Mouse (Mus musculus): ENCODE data around the gene Hist1h2bp. TPM values are rescaled to one million over a fixed set of nuclear protein-coding genes. Genes with fewer than 3 reads are reported as not detected.
"Not testable (repeated sequence)": the region's sequence is repeated elsewhere in the genome, so short reads cannot be mapped to it uniquely, and the experiment has no call there.

Gene Hist1h2bp
- 1.5 and 1.7 TPM in 2 replicates for polyA plus RNA-seq (2015; fragmentation: Nextera tagmentation; extraction: Ambion mirVana)

DNA sequence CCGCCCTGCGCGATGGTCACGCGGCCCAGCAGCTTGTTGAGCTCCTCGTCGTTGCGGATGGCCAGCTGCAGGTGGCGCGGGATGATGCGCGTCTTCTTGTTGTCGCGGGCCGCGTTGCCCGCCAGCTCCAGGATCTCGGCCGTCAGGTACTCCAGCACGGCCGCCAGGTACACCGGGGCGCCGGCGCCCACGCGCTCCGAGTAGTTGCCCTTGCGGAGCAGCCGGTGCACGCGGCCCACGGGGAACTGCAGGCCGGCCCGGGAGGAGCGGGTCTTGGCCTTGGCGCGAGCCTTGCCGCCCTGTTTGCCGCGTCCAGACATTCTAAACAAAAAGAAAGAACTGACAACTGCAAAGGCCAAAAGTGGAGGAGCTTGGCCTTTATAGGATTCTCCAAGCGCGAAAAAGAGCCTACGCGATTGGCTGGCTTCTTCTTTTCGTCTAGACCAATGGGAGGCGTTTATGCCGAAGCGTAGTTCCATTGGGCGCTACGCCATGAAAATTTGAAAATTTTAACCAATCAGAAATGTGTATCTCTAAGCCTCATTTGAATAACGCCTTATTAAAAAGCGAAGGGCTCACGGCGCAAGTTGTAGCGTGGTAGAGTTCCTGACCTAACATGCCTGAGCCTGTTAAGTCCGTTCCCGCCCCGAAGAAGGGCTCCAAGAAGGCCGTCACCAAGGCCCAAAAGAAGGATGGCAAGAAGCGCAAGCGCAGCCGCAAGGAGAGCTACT is at the start of gene Hist1h2bp, which contains the start of gene Hist1h2an:
Hist1h2bp (plus strand) TSS at position 563 of the 731 bp plus-strand sequence.
Hist1h2an (minus strand) TSS at position 320 of the 731 bp plus-strand sequence.
- Histone ChIP-seq H3K9ac (ENCODE audit: low read depth, low read length) (peak within 1 kb of the TSS; percentile 58; the same call in 1 of the 2 replicates), H3K27ac (ENCODE audit: low read length) (peak within 1 kb of the TSS; percentile 73), H3K4me1 (ENCODE audit: control insufficient read depth, insufficient read depth, low read length) (peaks cover 23% of the 10 kb centered on the region), H3K4me3 (ENCODE audit: low read length) (peak within 1 kb of the TSS; percentile 36), H3K4me2 (ENCODE audit: low read depth, low read length) (peak within 1 kb of the TSS; percentile 50)
- H3K36me3 ChIP-seq (ENCODE audit: control insufficient read depth, insufficient read depth, low read length); H3K9me3 ChIP-seq (ENCODE audit: control insufficient read depth, low read length); H3K27me3 ChIP-seq (replicated peaks; ENCODE audit: control insufficient read depth, insufficient read depth, low read length): not testable (repeated sequence)
- peak; percentile 92 for ATAC-seq
- WGBS: 0% methylated on average over 34 of the region's 63 CpGs

DNA sequence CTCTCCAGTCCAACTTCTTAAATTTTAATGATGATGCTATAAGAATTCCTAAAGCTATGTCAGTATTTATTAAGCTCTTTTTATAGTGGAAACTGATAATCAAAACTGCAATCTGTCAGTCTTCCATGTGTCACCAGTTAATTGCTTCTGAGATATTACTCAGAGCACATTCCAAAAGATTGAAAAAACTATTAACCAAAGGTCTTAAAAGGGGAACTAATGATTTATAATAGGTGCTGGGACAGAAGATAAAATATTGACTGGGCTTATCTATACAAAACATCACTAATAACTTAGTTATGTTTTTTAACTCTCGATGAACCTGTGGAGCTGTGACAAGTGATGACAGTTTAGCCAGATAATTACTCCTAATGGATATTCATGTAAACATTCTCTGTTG is 42.3 kb upstream of the Hist1h2bp start:
- no peak overlapping the region for H3K4me3 ChIP-seq (ENCODE audit: low read length)
- H3K4me1 ChIP-seq (ENCODE audit: control insufficient read depth, insufficient read depth, low read length): peaks cover 7% of the 10 kb centered on the region; the same call in 1 of the 2 replicates
- 49% methylated on average over 1 of the region's 1 CpGs for WGBS
- H3K27me3 ChIP-seq (replicated peaks; ENCODE audit: control insufficient read depth, insufficient read depth, low read length): no peaks in the 10 kb centered on the region
- no peak overlapping the region for H3K9ac ChIP-seq (ENCODE audit: low read depth, low read length)
- H3K4me2 ChIP-seq (ENCODE audit: low read depth, low read length): no peak overlapping the region
- no peaks in the 10 kb centered on the region for H3K36me3 ChIP-seq (ENCODE audit: control insufficient read depth, insufficient read depth, low read length)
- no peak for ATAC-seq
- H3K27ac ChIP-seq (ENCODE audit: low read length): no peak overlapping the region
- H3K9me3 ChIP-seq (ENCODE audit: control insufficient read depth, low read length): no peaks in the 10 kb centered on the region

DNA sequence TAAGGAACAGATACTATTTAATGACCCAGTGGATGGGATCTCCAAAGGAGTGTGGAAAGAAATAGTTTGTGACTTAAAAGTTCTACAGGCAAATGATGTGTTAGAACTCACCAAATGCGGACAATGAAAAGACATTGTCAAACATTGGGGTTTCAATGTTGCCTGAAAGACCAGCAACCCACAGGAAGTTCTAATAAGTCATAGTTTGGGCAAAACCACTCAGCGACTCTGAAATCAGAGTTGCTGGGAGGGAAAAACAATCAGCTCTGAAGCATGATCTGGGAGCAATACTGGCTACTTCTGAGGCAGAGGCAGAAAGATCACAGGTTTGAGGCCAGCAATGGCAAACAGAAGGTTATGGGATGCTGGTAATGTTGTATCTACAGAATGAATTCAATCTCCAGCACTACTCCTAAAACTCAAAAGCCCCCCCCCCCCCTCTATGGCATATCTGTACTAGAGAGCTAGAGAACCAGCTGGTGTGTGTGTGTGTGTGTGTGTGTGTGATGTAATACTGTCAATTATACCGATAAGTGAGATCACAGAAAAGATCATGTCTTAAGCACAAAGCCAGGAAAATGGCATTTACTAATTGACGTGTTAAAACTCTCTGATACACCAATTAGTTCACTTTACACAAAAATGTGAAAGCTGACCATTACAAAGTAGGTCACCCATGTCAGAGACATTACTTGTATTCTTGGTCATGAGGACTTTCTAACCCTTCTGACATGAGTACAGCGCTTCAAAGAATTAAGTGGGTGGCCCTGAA is 37.7 kb upstream of the Hist1h2bp start:
- H3K4me3 ChIP-seq (ENCODE audit: low read length): peak overlapping the region; percentile 55
- peak overlapping the region; percentile 56 for H3K4me2 ChIP-seq (ENCODE audit: low read depth, low read length)
- peak overlapping the region; percentile 69 for H3K27ac ChIP-seq (ENCODE audit: low read length)
- 3% methylated on average over 5 of the region's 5 CpGs for WGBS
- H3K27me3 ChIP-seq (replicated peaks; ENCODE audit: control insufficient read depth, insufficient read depth, low read length): no peaks in the 10 kb centered on the region
- H3K4me1 ChIP-seq (ENCODE audit: control insufficient read depth, insufficient read depth, low read length): peaks cover 9% of the 10 kb centered on the region; the same call in 1 of the 2 replicates
- no peak for ATAC-seq
- no peaks in the 10 kb centered on the region for H3K9me3 ChIP-seq (ENCODE audit: control insufficient read depth, low read length)
- no peaks in the 10 kb centered on the region for H3K36me3 ChIP-seq (ENCODE audit: control insufficient read depth, insufficient read depth, low read length)
- peak overlapping the region; percentile 68 for H3K9ac ChIP-seq (ENCODE audit: low read depth, low read length)

DNA sequence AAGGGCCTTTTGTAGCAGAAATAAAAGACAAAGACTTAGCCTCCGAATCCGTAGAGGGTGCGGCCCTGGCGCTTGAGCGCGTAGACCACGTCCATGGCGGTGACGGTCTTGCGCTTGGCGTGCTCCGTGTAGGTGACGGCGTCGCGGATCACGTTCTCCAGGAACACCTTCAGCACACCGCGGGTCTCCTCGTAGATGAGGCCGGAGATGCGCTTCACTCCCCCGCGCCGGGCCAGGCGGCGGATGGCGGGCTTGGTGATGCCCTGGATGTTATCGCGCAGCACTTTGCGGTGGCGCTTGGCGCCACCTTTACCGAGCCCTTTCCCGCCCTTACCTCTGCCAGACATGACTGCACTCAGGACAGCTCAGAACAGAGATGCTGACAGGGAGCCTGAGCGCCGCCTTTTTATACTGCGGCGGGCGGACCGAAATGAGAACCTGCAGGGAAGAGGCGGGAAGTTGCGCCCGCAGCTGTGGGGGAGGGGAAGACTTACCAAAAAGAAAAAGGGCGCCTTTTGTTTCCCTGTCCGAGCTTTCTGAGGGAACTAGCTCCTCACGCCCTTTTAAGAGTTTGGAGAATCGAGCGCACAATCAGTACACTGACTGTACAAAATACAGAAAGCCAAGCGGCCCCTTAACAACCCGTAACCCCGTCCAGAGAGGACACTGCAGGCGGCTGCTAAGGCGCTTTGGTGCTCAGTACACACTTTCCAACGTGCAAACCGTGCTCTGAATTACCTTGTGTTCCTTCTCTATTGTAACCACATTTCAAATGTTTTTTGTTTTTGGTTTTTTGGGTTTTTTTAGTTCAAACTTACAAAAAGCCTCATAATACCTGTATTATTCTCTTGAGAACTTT is 36.9 kb upstream of the Hist1h2bp start, which contains the start of gene Hist1h4k:
Hist1h4k (minus strand) TSS at position 347 of the 859 bp plus-strand sequence.
- H3K27me3 ChIP-seq (replicated peaks; ENCODE audit: control insufficient read depth, insufficient read depth, low read length); H3K36me3 ChIP-seq (ENCODE audit: control insufficient read depth, insufficient read depth, low read length); H3K9me3 ChIP-seq (ENCODE audit: control insufficient read depth, low read length); H3K4me1 ChIP-seq (ENCODE audit: control insufficient read depth, insufficient read depth, low read length): not testable (repeated sequence)
- peak within 1 kb of the TSS; percentile 55 for H3K4me3 ChIP-seq (ENCODE audit: low read length)
- WGBS: under 1% methylated on average over 45 of the region's 56 CpGs
- peak within 1 kb of the TSS; percentile 56 for H3K4me2 ChIP-seq (ENCODE audit: low read depth, low read length)
- peak; percentile 78 for ATAC-seq
- H3K27ac ChIP-seq (ENCODE audit: low read length): peak within 1 kb of the TSS; percentile 89
- peak within 1 kb of the TSS; percentile 68 for H3K9ac ChIP-seq (ENCODE audit: low read depth, low read length)

DNA sequence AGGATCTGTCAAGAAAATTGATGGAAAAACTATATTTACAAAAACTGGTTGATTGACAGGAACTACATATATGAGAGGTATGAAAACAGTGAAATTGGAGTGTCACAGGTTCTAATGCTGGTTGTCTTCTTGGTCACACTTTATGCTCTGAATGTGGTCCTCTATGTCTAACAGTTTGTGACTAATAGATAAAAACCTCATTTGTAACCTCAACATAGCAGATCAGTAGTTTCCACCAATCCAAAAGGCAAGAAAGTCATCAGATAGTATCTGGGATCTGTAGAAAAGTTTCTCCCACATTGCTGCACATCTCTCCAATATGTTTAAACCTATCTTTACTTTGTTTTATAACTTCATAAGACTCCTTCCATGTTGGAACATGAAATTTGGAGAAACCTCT is 35.8 kb upstream of the Hist1h2bp start:
- no peak for ATAC-seq
- Histone ChIP-seq H3K9ac (ENCODE audit: low read depth, low read length) (no peak overlapping the region), H3K4me1 (ENCODE audit: control insufficient read depth, insufficient read depth, low read length) (peaks cover 9% of the 10 kb centered on the region; the same call in 1 of the 2 replicates), H3K9me3 (ENCODE audit: control insufficient read depth, low read length) (no peaks in the 10 kb centered on the region), H3K4me2 (ENCODE audit: low read depth, low read length) (no peak overlapping the region), H3K36me3 (ENCODE audit: control insufficient read depth, insufficient read depth, low read length) (no peaks in the 10 kb centered on the region), H3K4me3 (ENCODE audit: low read length) (no peak overlapping the region), H3K27me3 (replicated peaks; ENCODE audit: control insufficient read depth, insufficient read depth, low read length) (no peaks in the 10 kb centered on the region), H3K27ac (ENCODE audit: low read length) (no peak overlapping the region)

DNA sequence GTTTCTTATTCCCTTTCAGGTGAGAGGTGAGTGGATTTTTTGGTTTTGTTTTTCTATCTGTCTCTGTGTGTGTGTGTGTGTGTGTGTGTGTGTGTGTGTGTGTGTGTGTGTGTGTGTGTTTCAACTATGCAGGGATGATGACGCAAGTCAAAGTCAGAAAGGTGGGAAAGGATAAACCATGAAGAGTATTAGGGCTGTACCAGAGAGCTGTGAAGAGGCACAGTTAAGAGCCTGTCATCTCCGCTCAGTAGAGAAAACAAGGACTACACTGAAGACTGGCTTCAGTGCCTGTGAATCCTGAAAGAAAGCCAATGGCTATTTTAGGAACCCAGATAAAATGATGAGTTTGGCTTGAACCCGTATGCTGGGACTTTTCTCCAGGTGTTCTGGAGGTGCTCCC is 35.4 kb upstream of the Hist1h2bp start:
- Histone ChIP-seq H3K4me1 (ENCODE audit: control insufficient read depth, insufficient read depth, low read length) (peaks cover 9% of the 10 kb centered on the region; the same call in 1 of the 2 replicates), H3K9ac (ENCODE audit: low read depth, low read length) (no peak overlapping the region), H3K4me2 (ENCODE audit: low read depth, low read length) (no peak overlapping the region), H3K9me3 (ENCODE audit: control insufficient read depth, low read length) (no peaks in the 10 kb centered on the region), H3K27me3 (replicated peaks; ENCODE audit: control insufficient read depth, insufficient read depth, low read length) (no peaks in the 10 kb centered on the region), H3K27ac (ENCODE audit: low read length) (peak overlapping the region; percentile 12; the same call in 1 of the 2 replicates), H3K4me3 (ENCODE audit: low read length) (no peak overlapping the region), H3K36me3 (ENCODE audit: control insufficient read depth, insufficient read depth, low read length) (no peaks in the 10 kb centered on the region)
- ATAC-seq: no peak
- 71% methylated on average over 3 of the region's 3 CpGs for WGBS

DNA sequence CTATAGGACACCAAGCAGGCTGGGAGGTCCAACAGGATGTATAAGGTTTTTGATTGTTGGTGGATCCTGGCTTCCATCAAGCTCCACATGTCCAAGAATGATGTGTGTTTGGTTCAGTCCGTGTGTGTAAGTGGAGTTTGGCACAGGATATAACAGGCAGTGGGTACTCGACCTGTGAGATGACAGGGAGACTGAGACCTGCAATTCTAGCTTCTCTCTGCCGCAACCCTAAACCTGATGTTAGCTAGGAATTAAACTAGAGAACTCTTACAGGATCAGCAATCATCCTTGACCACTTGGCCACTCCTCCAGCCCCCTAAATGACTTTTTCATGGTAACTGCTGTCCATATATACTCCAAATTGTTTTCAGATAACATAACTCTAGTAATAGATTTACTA is 34.9 kb upstream of the Hist1h2bp start:
- Histone ChIP-seq H3K4me2 (ENCODE audit: low read depth, low read length) (peak overlapping the region; percentile 60), H3K9me3 (ENCODE audit: control insufficient read depth, low read length) (no peaks in the 10 kb centered on the region), H3K4me3 (ENCODE audit: low read length) (0 out of 2 replicates have a peak overlapping the region, but pooled peaks have one; percentile 1), H3K27ac (ENCODE audit: low read length) (peak overlapping the region; percentile 12; the same call in 1 of the 2 replicates), H3K27me3 (replicated peaks; ENCODE audit: control insufficient read depth, insufficient read depth, low read length) (no peaks in the 10 kb centered on the region), H3K4me1 (ENCODE audit: control insufficient read depth, insufficient read depth, low read length) (peaks cover 8% of the 10 kb centered on the region; the same call in 1 of the 2 replicates), H3K36me3 (ENCODE audit: control insufficient read depth, insufficient read depth, low read length) (no peaks in the 10 kb centered on the region), H3K9ac (ENCODE audit: low read depth, low read length) (0 out of 2 replicates have a peak overlapping the region, but pooled peaks have one; percentile 29)
- WGBS: 42% methylated on average over 3 of the region's 3 CpGs
- ATAC-seq: no peak

GRCm38 (mm10) chr13:21753051-21753523 is 34.2 kb upstream of the Hist1h2bp start:
- Histone ChIP-seq H3K36me3 (ENCODE audit: control insufficient read depth, insufficient read depth, low read length) (no peaks in the 10 kb centered on the region), H3K27me3 (replicated peaks; ENCODE audit: control insufficient read depth, insufficient read depth, low read length) (no peaks in the 10 kb centered on the region), H3K4me1 (ENCODE audit: control insufficient read depth, insufficient read depth, low read length) (peaks cover 5% of the 10 kb centered on the region; the same call in 1 of the 2 replicates), H3K4me2 (ENCODE audit: low read depth, low read length) (peak overlapping the region; percentile 60), H3K4me3 (ENCODE audit: low read length) (peak overlapping the region; percentile 48), H3K9me3 (ENCODE audit: control insufficient read depth, low read length) (no peaks in the 10 kb centered on the region), H3K9ac (ENCODE audit: low read depth, low read length) (peak overlapping the region; percentile 70), H3K27ac (ENCODE audit: low read length) (peak overlapping the region; percentile 93)
- 3% methylated on average over 10 of the region's 10 CpGs for WGBS
- no peak for ATAC-seq
